10 mouse cellular contexts compared by ENCODE assay signal in the genomic region with DNA sequence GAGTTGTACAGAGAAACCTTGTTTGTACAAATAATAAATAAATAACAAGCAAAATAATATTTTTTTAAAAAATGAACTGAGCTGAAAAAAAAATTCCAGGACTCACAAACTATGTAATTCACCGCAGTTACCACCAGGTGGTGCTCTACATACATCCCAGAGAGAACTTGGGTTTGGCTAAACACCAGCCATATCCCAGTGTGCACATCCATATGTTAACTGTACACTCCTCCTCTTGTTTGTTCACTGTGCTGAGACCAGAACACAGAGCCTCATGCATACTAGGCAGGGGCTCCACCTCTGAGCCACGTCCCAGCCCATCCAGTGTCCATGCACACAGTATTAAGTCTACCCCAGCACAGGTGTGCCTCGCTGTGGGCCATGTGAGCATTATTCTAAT. TPM values are rescaled to one million over a fixed set of nuclear protein-coding genes. Genes with fewer than 3 reads are reported as not detected.
A peak's percentile ranks its signal among the peaks of the same experiment; 100 is the strongest.
DNase-seq lines count a peak whose midpoint lies in the region; ATAC-seq lines count a peak whose summit lies in the region.
"Had no signal": no experiment of that assay in that cellular context is flagged by ENCODE, and none has a peak within 500 bp of the region (broad histone marks: within the 10 kb centered on the region; RNA-seq: fewer than 3 reads in every experiment).

No protein-coding gene starts in this region.

- H3K4me1 ChIP-seq in heart, embryonic 11.5 days (ENCODE audit: control insufficient read depth, insufficient read depth, low read length): peaks cover 5% of the 10 kb centered on the region; the same call in 1 of the 2 replicates
- H3K4me1 ChIP-seq in limb, embryonic 13.5 days: no peaks in the 10 kb centered on the region
- H3K4me1 ChIP-seq: embryonic facial prominence, embryonic 13.5 days had no signal

- no peak overlapping the region for H3K27ac ChIP-seq in heart, embryonic 11.5 days (ENCODE audit: low read depth, low read length)
- no peak overlapping the region for H3K27ac ChIP-seq in limb, embryonic 13.5 days
- H3K27ac ChIP-seq: embryonic facial prominence, embryonic 13.5 days had no signal

- 55% methylated on average over 3 of the region's 3 CpGs for WGBS in heart, embryonic 11.5 days (ENCODE audit: insufficient replicate concordance)
- WGBS in limb, embryonic 13.5 days: 54% methylated on average over 3 of the region's 3 CpGs

- no peaks in the 10 kb centered on the region for H3K9me3 ChIP-seq in heart, embryonic 11.5 days (replicated peaks; ENCODE audit: control insufficient read depth, low read length)
- H3K9me3 ChIP-seq in limb, embryonic 13.5 days: no peaks in the 10 kb centered on the region
- H3K9me3 ChIP-seq: embryonic facial prominence, embryonic 13.5 days; megakaryocyte, embryonic 14.5 days had no signal

- peak; percentile 71 for DNase-seq in heart, adult 8-10 months (ENCODE audit: low spot score)
- peak; percentile 77 for DNase-seq in MN1 (ENCODE audit: low spot score)
- DNase-seq in embryo, embryonic 10.5 days (ENCODE audit: low spot score): peak; percentile 85
- DNase-seq in induced T-regulatory cell, adult 2 months (ENCODE audit: low read depth): peak; percentile 82
- peak; percentile 77 for DNase-seq in naive thymus-derived CD4-positive, alpha-beta T cell, adult 2 months (ENCODE audit: low read depth)
- DNase-seq in thymus, postnatal 4 days: peak; percentile 62

- peaks cover 17% of the 10 kb centered on the region for H3K36me3 ChIP-seq in heart, embryonic 11.5 days (ENCODE audit: control insufficient read depth, insufficient read depth, low read length)
- peaks cover 74% of the 10 kb centered on the region for H3K36me3 ChIP-seq in limb, embryonic 13.5 days

- no peak overlapping the region for H3K4me2 ChIP-seq in heart, embryonic 11.5 days
- H3K4me2 ChIP-seq in limb, embryonic 13.5 days (replicated peaks): no peak overlapping the region
- H3K4me2 ChIP-seq: embryonic facial prominence, embryonic 13.5 days had no signal

- H3K27me3 ChIP-seq in heart, embryonic 11.5 days (ENCODE audit: control insufficient read depth, insufficient read depth, low read length): no peaks in the 10 kb centered on the region
- H3K27me3 ChIP-seq in limb, embryonic 13.5 days: no peaks in the 10 kb centered on the region
- H3K27me3 ChIP-seq: embryonic facial prominence, embryonic 13.5 days; megakaryocyte, embryonic 14.5 days had no signal

- ATAC-seq in heart, embryonic 11.5 days (replicated peaks; ENCODE audit: insufficient number of reproducible peaks, low FRiP score, low TSS enrichment): no peak
- peak; percentile 51 for ATAC-seq in limb, embryonic 13.5 days (ENCODE audit: low FRiP score, low read depth)

- no peak overlapping the region for H3K9ac ChIP-seq in heart, embryonic 11.5 days (ENCODE audit: low read depth, low read length)
- no peak overlapping the region for H3K9ac ChIP-seq in limb, embryonic 13.5 days

- no peak overlapping the region for H3K4me3 ChIP-seq in heart, embryonic 11.5 days (ENCODE audit: low read depth, low read length)
- no peak overlapping the region for H3K4me3 ChIP-seq in limb, embryonic 13.5 days
- H3K4me3 ChIP-seq: embryonic facial prominence, embryonic 13.5 days; megakaryocyte, embryonic 14.5 days had no signal

RNA-seq across cellular contexts. Expression of a gene that starts 7.9 kb away (rescaled TPM):
- total RNA-seq in heart, adult 8-10 months (2022): 10 to 100 TPM; 65.2 to 74.9 (median 70.8) TPM
- 256 TPM in 2 replicates for polyA plus RNA-seq in heart, embryonic 11.5 days (2014; fragmentation: Nextera tagmentation; extraction: Ambion mirVana)
- 243 and 265 TPM in 2 replicates for polyA plus RNA-seq in limb, embryonic 13.5 days (2015; fragmentation: Nextera tagmentation; extraction: Ambion mirVana)

RNA-seq across cellular contexts. Expression of a gene that starts 24.4 kb away (rescaled TPM):
- not detected for total RNA-seq in heart, adult 8-10 months (2022)
- polyA plus RNA-seq in heart, embryonic 11.5 days (2014; fragmentation: Nextera tagmentation; extraction: Ambion mirVana): not detected in 2 replicates
- not detected in 2 replicates for polyA plus RNA-seq in limb, embryonic 13.5 days (2015; fragmentation: Nextera tagmentation; extraction: Ambion mirVana)
- polyA plus RNA-seq: embryonic facial prominence, embryonic 13.5 days had no signal

RNA-seq across cellular contexts. Expression of a gene that starts 35.0 kb away (rescaled TPM):
- total RNA-seq in heart, adult 8-10 months (2022): 10 to 100 TPM; 14.5 to 21.7 (median 17.7) TPM
- 26.9 and 30.1 TPM in 2 replicates for polyA plus RNA-seq in heart, embryonic 11.5 days (2014; fragmentation: Nextera tagmentation; extraction: Ambion mirVana)
- polyA plus RNA-seq in limb, embryonic 13.5 days (2015; fragmentation: Nextera tagmentation; extraction: Ambion mirVana): 33.1 and 35.5 TPM in 2 replicates
